Mouse (Mus musculus) megakaryocyte, adult 5-6 weeks (primary cell): ENCODE measurements at regions not wholly inside any gene's neighbourhood (a gene's known extent, or its start where the extent isn't known, plus 50 kb on each side); places are given as distances from the start of the nearest gene placed in this dataset.
"Not testable (repeated sequence)": the region's sequence is repeated elsewhere in the genome, so short reads cannot be mapped to it uniquely, and the experiment has no call there.

Source experiments
- ATAC-seq: 2 replicates; pipeline ENCODE4 v1.8.0; 2016; ENCODE audit warnings: mild to moderate bottlenecking, inconsistent platforms; ENCODE audit not compliant: poor library complexity, severe bottlenecking

GRCm38 (mm10) chr7:116679195-116679594 lies 175.0 kb downstream of the Nucb2 start:
- ATAC-seq = no peak

GRCm38 (mm10) chr7:116680523-116680922 lies 176.4 kb downstream of the Nucb2 start:
- no peak for ATAC-seq

- no peak for ATAC-seq
These were observed 177.1 kb downstream of the Nucb2 start for GRCm38 (mm10) chr7:116681268-116681667.

GRCm38 (mm10) chr7:116700409-116700808 lies 196.2 kb downstream of the Nucb2 start:
- no peak for ATAC-seq

- ATAC-seq = 0 out of 2 replicates have a peak, but pooled peaks have one; percentile 59
These were observed 197.5 kb downstream of the Nucb2 start for GRCm38 (mm10) chr7:116701466-116702342.

GRCm38 (mm10) chr7:116702596-116702995 lies 198.4 kb downstream of the Nucb2 start:
- ATAC-seq = no peak

GRCm38 (mm10) chr7:116711541-116711940 lies 207.4 kb downstream of the Nucb2 start:
- ATAC-seq = no peak

- no peak for ATAC-seq
These were observed 209.0 kb downstream of the Nucb2 start for GRCm38 (mm10) chr7:116713200-116713599.

GRCm38 (mm10) chr7:116715234-116716046 lies 211.3 kb downstream of the Nucb2 start:
- ATAC-seq = no peak

GRCm38 (mm10) chr7:116728379-116728778 lies 224.2 kb downstream of the Nucb2 start:
- ATAC-seq = no peak

GRCm38 (mm10) chr7:116729795-116730194 lies 225.6 kb downstream of the Nucb2 start:
- ATAC-seq = no peak

GRCm38 (mm10) chr7:116735676-116736075 lies 231.5 kb downstream of the Nucb2 start:
- ATAC-seq = no peak

- ATAC-seq = no peak
These were observed 232.2 kb downstream of the Nucb2 start for GRCm38 (mm10) chr7:116736333-116736732.

- ATAC-seq = no peak
These were observed 233.8 kb downstream of the Nucb2 start for GRCm38 (mm10) chr7:116738009-116738408.

GRCm38 (mm10) chr7:116754556-116754955 lies 250.4 kb downstream of the Nucb2 start:
- no peak for ATAC-seq

- not testable (repeated sequence) for ATAC-seq
These were observed 288.0 kb downstream of the Nucb2 start for GRCm38 (mm10) chr7:116792181-116792580.

GRCm38 (mm10) chr7:116808475-116808874 lies 304.3 kb downstream of the Nucb2 start:
- no peak for ATAC-seq

GRCm38 (mm10) chr7:116816494-116816893 lies 312.3 kb downstream of the Nucb2 start:
- no peak for ATAC-seq

GRCm38 (mm10) chr7:116817991-116818390 lies 313.8 kb downstream of the Nucb2 start:
- no peak for ATAC-seq

- no peak for ATAC-seq
These were observed 316.4 kb downstream of the Nucb2 start for GRCm38 (mm10) chr7:116820613-116821012.

- ATAC-seq = no peak
These were observed 338.7 kb downstream of the Nucb2 start for GRCm38 (mm10) chr7:116842894-116843293.
